Mouse (Mus musculus) heart, embryonic 10.5 days (tissue): ENCODE data around the gene Nfkbia. TPM values are rescaled to one million over a fixed set of nuclear protein-coding genes. Genes with fewer than 3 reads are reported as not detected.

Source experiments
- DNase-seq: peaks from one replicate; pipeline ENCODE4 v3.0.0-alpha.2; 2017; ENCODE audit warnings: low spot score
- H3K27ac ChIP-seq: fragments of 300-500 bp; sonication (generic); 2 replicates; pipeline ENCODE4 v1.5.1; 2016; ENCODE audit warnings: mild to moderate bottlenecking
- H3K27me3 ChIP-seq: fragments of 300-500 bp; sonication (generic); 2 replicates; pipeline ENCODE4 v1.6.1; 2016; ENCODE audit warnings: mild to moderate bottlenecking; ENCODE audit not compliant: poor library complexity, insufficient read depth, severe bottlenecking
- H3K36me3 ChIP-seq: fragments of 300-500 bp; sonication (generic); 2 replicates; pipeline ENCODE4 v1.6.1; 2016; ENCODE audit warnings: mild to moderate bottlenecking, moderate library complexity
- H3K4me1 ChIP-seq: fragments of 300-500 bp; sonication (generic); 2 replicates; pipeline ENCODE4 v1.6.1; 2016; ENCODE audit warnings: mild to moderate bottlenecking
- H3K4me3 ChIP-seq: fragments of 300-500 bp; sonication (generic); 2 replicates; pipeline ENCODE4 v1.5.1; 2016; ENCODE audit warnings: mild to moderate bottlenecking, moderate library complexity
- H3K9me3 ChIP-seq: fragments of 300-500 bp; sonication (generic); 2 replicates; pipeline ENCODE4 v1.6.1; 2016; ENCODE audit warnings: mild to moderate bottlenecking, moderate library complexity
- WGBS: fragments of 180-500 bp; shearing (Covaris S2); methylation state at CpG from one replicate; pipeline ENCODE4 v1.1.7; 2016; 5-methylcytosine and 5-hydroxymethylcytosine counted together
- polyA plus RNA-seq: library from polyadenylated mRNA; unstranded; fragments of >200 nt; fragmentation: Nextera tagmentation; extraction: Ambion mirVana; gene quantifications from 2 replicates; pipeline ENCODE4 v1.2.1, GENCODE M21; 2016

Gene Nfkbia
- polyA plus RNA-seq, 1 experiment from 2014 or later = 44.2 TPM

DNA sequence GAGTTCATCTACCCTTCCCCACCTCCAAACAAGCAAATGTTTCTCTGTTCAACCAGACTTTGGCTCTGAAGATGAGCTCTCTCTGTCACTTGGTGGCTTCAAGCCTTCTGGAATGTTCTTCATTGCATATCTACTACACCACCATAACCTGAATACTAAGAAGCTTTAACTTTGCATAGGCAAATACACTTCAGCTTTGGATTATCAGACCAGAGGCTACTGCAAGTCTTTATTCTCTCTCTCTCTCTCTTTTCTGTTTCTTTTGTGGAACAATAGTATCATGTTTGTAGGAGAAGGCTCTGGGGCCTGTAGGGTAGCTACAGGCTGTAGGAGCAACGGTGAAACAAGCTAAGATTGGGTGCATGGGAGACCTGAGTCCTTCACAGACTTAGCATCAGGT lies 50.2 kb downstream of the Nfkbia start:
- no peak for DNase-seq
- H3K4me1 ChIP-seq = peaks cover 41% of the 10 kb centered on the region
- H3K27me3 ChIP-seq = no peaks in the 10 kb centered on the region
- H3K4me3 ChIP-seq = no peak overlapping the region
- no peak overlapping the region for H3K27ac ChIP-seq
- WGBS = 84% methylated on average over 1 of the region's 1 CpGs
- no peaks in the 10 kb centered on the region for H3K9me3 ChIP-seq
- H3K36me3 ChIP-seq = no peaks in the 10 kb centered on the region

- Histone ChIP-seq H3K27ac (no peak overlapping the region), H3K4me1 (peaks cover 37% of the 10 kb centered on the region), H3K36me3 (no peaks in the 10 kb centered on the region), H3K27me3 (no peaks in the 10 kb centered on the region), H3K4me3 (no peak overlapping the region), H3K9me3 (no peaks in the 10 kb centered on the region)
- 80% methylated on average over 5 of the region's 5 CpGs for WGBS
- no peak for DNase-seq
Observed at GRCm38 (mm10) chr12:55440416-55440815, 52.0 kb downstream of the Nfkbia start.

Other genes with a start within 250 kb of the Nfkbia start
- gene 1110008L16Rik, start 193.1 kb downstream of the Nfkbia start, polyA plus RNA-seq = 13.3 and 14.2 TPM in 2 replicates
- 11.0 and 14.2 TPM in 2 replicates for gene Ppp2r3c, start 189.6 kb downstream of the Nfkbia start, polyA plus RNA-seq
- 365 and 409 TPM in 2 replicates for gene Psma6, start 108.4 kb downstream of the Nfkbia start, polyA plus RNA-seq
- 0.09 TPM in 1 of 2 replicates, not detected in the other for gene Aldoart2, start 72.6 kb upstream of the Nfkbia start, polyA plus RNA-seq
- gene Insm2, start 106.8 kb upstream of the Nfkbia start, polyA plus RNA-seq = 0.06 TPM in 1 of 2 replicates, not detected in the other